Mouse (Mus musculus): ENCODE data around the gene Cacnb1. TPM values are rescaled to one million over a fixed set of nuclear protein-coding genes. Genes with fewer than 3 reads are reported as not detected.

The Cacnb1 gene
- polyA plus RNA-seq, 1 experiment = 5.2 TPM

DNA sequence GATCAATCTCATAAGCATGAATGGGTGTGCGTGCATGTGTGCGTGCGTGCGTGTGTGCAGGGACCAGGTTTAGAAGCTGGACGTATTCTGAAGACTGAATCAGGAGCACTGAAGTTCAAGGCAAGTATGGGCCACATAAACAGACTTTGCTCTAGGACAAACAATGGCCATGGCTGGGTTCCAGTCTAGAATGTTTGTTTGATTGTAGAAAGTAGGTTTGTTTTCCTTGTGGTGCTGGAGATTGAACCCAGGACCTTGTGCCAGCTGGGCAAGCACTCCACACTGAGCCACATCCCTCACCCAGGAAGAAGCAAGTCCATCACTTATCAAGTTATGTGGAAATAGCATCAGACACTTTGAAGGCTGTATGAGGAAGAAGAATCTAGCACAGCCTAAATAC lies 6.7 kb downstream of the Cacnb1 start:
- no peaks in the 10 kb centered on the region for H3K36me3 ChIP-seq (ENCODE audit: control insufficient read depth, insufficient read depth, low read length, poor library complexity, severe bottlenecking)
- H3K4me3 ChIP-seq (ENCODE audit: low read depth, low read length) = no peak overlapping the region
- H3K9me3 ChIP-seq (replicated peaks; ENCODE audit: control insufficient read depth, insufficient read depth, low read length, poor library complexity, severe bottlenecking) = no peaks in the 10 kb centered on the region
- H3K9ac ChIP-seq (ENCODE audit: low read depth, poor library complexity, severe bottlenecking) = no peak overlapping the region
- no peak for TF ChIP-seq CTCF (IDR thresholded peaks at IDR 0.05; ENCODE audit: low read depth, low read length)
- no peak for TF ChIP-seq EP300 (IDR thresholded peaks at IDR 0.05; ENCODE audit: insufficient read depth, low read depth, low read length)
- TF ChIP-seq POLR2A (IDR thresholded peaks at IDR 0.05; ENCODE audit: insufficient read depth, low read length) = no peak
- H3K27ac ChIP-seq (ENCODE audit: insufficient read depth, low read length) = no peak overlapping the region
- no peaks in the 10 kb centered on the region for H3K27me3 ChIP-seq (ENCODE audit: control insufficient read depth, insufficient read depth, low read length, poor library complexity, severe bottlenecking)
- H3K4me1 ChIP-seq (ENCODE audit: control insufficient read depth, insufficient read depth, low read length) = peaks cover 2% of the 10 kb centered on the region

- Histone ChIP-seq H3K9me3 (replicated peaks; ENCODE audit: control insufficient read depth, insufficient read depth, low read length, poor library complexity, severe bottlenecking) (no peaks in the 10 kb centered on the region), H3K4me3 (ENCODE audit: low read depth, low read length) (peak overlapping the region; percentile 48), H3K4me1 (ENCODE audit: control insufficient read depth, insufficient read depth, low read length) (no peaks in the 10 kb centered on the region), H3K9ac (ENCODE audit: low read depth, poor library complexity, severe bottlenecking) (no peak overlapping the region), H3K36me3 (ENCODE audit: control insufficient read depth, insufficient read depth, low read length, poor library complexity, severe bottlenecking) (no peaks in the 10 kb centered on the region), H3K27me3 (ENCODE audit: control insufficient read depth, insufficient read depth, low read length, poor library complexity, severe bottlenecking) (no peaks in the 10 kb centered on the region), H3K27ac (ENCODE audit: insufficient read depth, low read length) (no peak overlapping the region)
- TF ChIP-seq EP300 (IDR thresholded peaks at IDR 0.05; ENCODE audit: insufficient read depth, low read depth, low read length) = no peak
These were observed 10.0 kb downstream of the Cacnb1 start for GRCm38 (mm10) chr11:98012831-98013230.

DNA sequence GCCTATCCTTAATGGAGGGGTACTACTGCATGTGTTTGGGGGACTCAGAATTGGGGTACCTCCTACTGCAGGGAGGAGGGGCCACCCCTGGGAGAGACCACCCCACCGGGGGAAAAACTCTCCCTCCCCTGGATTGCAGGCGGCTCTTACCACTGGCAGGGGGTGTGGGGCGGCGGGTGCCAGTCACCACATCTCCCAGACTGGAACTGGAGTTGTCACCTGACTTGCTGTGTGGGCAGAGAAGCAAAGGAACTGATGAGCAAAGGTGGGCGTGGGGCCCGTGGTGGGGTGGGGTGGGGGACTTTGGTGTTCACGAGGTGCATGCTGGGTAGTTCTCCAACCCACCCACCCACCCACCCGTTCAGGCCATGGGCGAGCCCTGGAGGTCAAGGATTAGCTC lies 11.1 kb downstream of the Cacnb1 start:
- no peaks in the 10 kb centered on the region for H3K4me1 ChIP-seq (ENCODE audit: control insufficient read depth, insufficient read depth, low read length)
- no peak overlapping the region for H3K4me3 ChIP-seq (ENCODE audit: low read depth, low read length)
- H3K36me3 ChIP-seq (ENCODE audit: control insufficient read depth, insufficient read depth, low read length, poor library complexity, severe bottlenecking) = no peaks in the 10 kb centered on the region
- H3K9ac ChIP-seq (ENCODE audit: low read depth, poor library complexity, severe bottlenecking) = peak overlapping the region; percentile 20; the same call in 1 of the 2 replicates
- H3K27me3 ChIP-seq (ENCODE audit: control insufficient read depth, insufficient read depth, low read length, poor library complexity, severe bottlenecking) = no peaks in the 10 kb centered on the region
- H3K27ac ChIP-seq (ENCODE audit: insufficient read depth, low read length) = no peak overlapping the region
- H3K9me3 ChIP-seq (replicated peaks; ENCODE audit: control insufficient read depth, insufficient read depth, low read length, poor library complexity, severe bottlenecking) = no peaks in the 10 kb centered on the region
- no peak for TF ChIP-seq EP300 (IDR thresholded peaks at IDR 0.05; ENCODE audit: insufficient read depth, low read depth, low read length)
- no peak for TF ChIP-seq POLR2A (IDR thresholded peaks at IDR 0.05; ENCODE audit: insufficient read depth, low read length)
- no peak for TF ChIP-seq CTCF (IDR thresholded peaks at IDR 0.05; ENCODE audit: low read depth, low read length)

- Histone ChIP-seq H3K9ac (ENCODE audit: low read depth, poor library complexity, severe bottlenecking) (no peak overlapping the region), H3K9me3 (replicated peaks; ENCODE audit: control insufficient read depth, insufficient read depth, low read length, poor library complexity, severe bottlenecking) (no peaks in the 10 kb centered on the region), H3K4me3 (ENCODE audit: low read depth, low read length) (no peak overlapping the region), H3K27me3 (ENCODE audit: control insufficient read depth, insufficient read depth, low read length, poor library complexity, severe bottlenecking) (no peaks in the 10 kb centered on the region), H3K4me1 (ENCODE audit: control insufficient read depth, insufficient read depth, low read length) (peaks cover 3% of the 10 kb centered on the region), H3K27ac (ENCODE audit: insufficient read depth, low read length) (no peak overlapping the region), H3K36me3 (ENCODE audit: control insufficient read depth, insufficient read depth, low read length, poor library complexity, severe bottlenecking) (no peaks in the 10 kb centered on the region)
- no peak for TF ChIP-seq EP300 (IDR thresholded peaks at IDR 0.05; ENCODE audit: insufficient read depth, low read depth, low read length)
These were observed 14.7 kb downstream of the Cacnb1 start for GRCm38 (mm10) chr11:98008087-98008486.

DNA sequence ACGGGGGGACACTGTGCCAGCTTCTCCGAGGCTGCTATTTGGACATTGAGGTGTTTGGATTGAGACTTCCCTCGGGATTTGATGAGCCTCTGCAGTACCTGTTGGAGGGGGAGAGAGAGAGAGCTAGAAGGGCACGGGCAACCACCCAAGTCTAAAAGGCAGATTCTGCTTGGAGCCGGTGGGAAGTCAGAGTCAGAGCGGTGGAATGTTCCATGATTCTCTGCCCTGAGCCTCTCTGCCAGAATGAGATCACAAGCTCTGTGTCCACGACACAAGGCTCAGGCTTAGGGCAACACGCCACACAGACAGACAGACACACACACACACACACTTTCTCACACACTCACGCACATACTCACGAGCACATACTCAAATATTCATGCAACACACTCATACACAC lies 17.1 kb downstream of the Cacnb1 start:
- Histone ChIP-seq H3K27me3 (ENCODE audit: control insufficient read depth, insufficient read depth, low read length, poor library complexity, severe bottlenecking) (no peaks in the 10 kb centered on the region), H3K4me1 (ENCODE audit: control insufficient read depth, insufficient read depth, low read length) (peaks cover 3% of the 10 kb centered on the region), H3K36me3 (ENCODE audit: control insufficient read depth, insufficient read depth, low read length, poor library complexity, severe bottlenecking) (no peaks in the 10 kb centered on the region), H3K9me3 (replicated peaks; ENCODE audit: control insufficient read depth, insufficient read depth, low read length, poor library complexity, severe bottlenecking) (no peaks in the 10 kb centered on the region), H3K9ac (ENCODE audit: low read depth, poor library complexity, severe bottlenecking) (no peak overlapping the region), H3K4me3 (ENCODE audit: low read depth, low read length) (no peak overlapping the region), H3K27ac (ENCODE audit: insufficient read depth, low read length) (no peak overlapping the region)
- no peak for TF ChIP-seq EP300 (IDR thresholded peaks at IDR 0.05; ENCODE audit: insufficient read depth, low read depth, low read length)
- no peak for TF ChIP-seq POLR2A (IDR thresholded peaks at IDR 0.05; ENCODE audit: insufficient read depth, low read length)
- no peak for TF ChIP-seq CTCF (IDR thresholded peaks at IDR 0.05; ENCODE audit: low read depth, low read length)

DNA sequence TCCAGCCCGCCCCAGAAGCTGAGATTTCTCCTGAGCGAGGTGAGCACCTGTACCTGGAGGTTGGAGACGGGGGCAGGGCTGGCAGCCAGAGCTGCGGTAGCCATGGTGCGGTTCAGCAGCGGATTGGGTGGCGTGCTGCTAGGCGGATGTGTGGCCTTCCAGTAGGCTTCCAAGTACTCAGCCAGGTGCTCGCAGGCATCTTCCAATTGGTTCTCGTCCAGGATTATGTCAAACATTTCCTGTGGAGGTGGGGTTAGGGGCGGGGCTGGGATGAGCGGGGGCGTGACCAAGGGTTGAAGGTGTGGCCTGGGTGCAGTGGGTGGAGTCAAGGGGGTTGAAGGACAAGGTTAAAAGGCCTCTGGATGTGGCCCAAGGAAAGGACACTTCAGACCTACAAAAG lies 17.8 kb downstream of the Cacnb1 start:
- Histone ChIP-seq H3K36me3 (ENCODE audit: control insufficient read depth, insufficient read depth, low read length, poor library complexity, severe bottlenecking) (no peaks in the 10 kb centered on the region), H3K4me3 (ENCODE audit: low read depth, low read length) (peak overlapping the region; percentile 69), H3K4me1 (ENCODE audit: control insufficient read depth, insufficient read depth, low read length) (peaks cover 3% of the 10 kb centered on the region)

More for the DNA sequence above, 17.8 kb downstream of the Cacnb1 start:
- Histone ChIP-seq H3K9me3 (replicated peaks; ENCODE audit: control insufficient read depth, insufficient read depth, low read length, poor library complexity, severe bottlenecking) (no peaks in the 10 kb centered on the region), H3K9ac (ENCODE audit: low read depth, poor library complexity, severe bottlenecking) (peak overlapping the region; percentile 29), H3K27ac (ENCODE audit: insufficient read depth, low read length) (no peak overlapping the region), H3K27me3 (ENCODE audit: control insufficient read depth, insufficient read depth, low read length, poor library complexity, severe bottlenecking) (no peaks in the 10 kb centered on the region)
- TF ChIP-seq POLR2A (IDR thresholded peaks at IDR 0.05; ENCODE audit: insufficient read depth, low read length) (peak; percentile 83), EP300 (IDR thresholded peaks at IDR 0.05; ENCODE audit: insufficient read depth, low read depth, low read length) (no peak), CTCF (IDR thresholded peaks at IDR 0.05; ENCODE audit: low read depth, low read length) (no peak)

All from ES-Bruce4 (cell line).